Mouse (Mus musculus): ENCODE measurements around the gene Tom1l2. TPM values are rescaled to one million over a fixed set of nuclear protein-coding genes. Genes with fewer than 3 reads are reported as not detected.

Gene Tom1l2
- total RNA-seq, 4 experiments from 2014 or later, result 98.4 to 137 (median 112) TPM

DNA sequence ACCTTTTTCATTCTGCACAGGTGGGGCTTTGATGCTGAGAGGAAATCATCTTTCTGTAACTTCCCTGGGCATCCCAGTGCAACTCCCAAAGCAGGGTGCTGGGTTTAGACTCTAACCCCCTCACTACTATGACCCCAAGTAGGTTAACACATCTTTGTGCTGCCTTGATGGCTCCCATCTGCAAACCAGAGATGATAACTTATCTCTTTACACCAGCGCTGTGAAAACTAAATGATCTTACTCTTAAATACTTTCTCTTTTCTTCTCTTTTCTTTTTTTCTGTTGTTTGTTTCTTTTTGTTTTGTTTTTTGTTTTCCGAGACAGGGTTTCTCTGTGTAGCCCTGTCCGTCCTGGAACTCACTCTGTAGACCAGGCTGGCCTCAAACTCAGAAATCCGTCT is 6.8 kb downstream of the Tom1l2 start:
- DNase-seq, result no peak

GRCm38 (mm10) chr11:60339361-60339760 is 13.3 kb downstream of the Tom1l2 start:
- peak; percentile 69 for DNase-seq

DNA sequence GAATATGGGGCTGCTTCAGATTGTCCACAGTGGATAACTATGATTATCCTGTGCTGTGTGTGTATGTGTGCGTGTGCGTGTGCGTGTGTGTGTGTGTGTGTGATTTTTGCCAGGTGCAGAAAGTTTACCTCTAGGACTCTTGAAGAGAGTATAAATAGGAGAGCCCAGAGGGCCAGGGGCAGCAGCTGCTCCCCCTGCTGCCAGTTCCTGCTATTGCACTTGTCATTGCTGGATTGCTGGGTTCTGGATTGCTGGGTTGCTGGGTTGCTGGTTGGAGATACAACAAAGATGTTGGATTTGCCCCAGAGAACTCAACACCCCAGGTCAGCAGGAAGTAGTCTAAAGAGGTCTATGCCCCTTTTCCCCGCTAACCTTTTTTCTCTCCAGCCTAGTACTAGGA is 14.4 kb downstream of the Tom1l2 start:
- no peak for DNase-seq

DNA sequence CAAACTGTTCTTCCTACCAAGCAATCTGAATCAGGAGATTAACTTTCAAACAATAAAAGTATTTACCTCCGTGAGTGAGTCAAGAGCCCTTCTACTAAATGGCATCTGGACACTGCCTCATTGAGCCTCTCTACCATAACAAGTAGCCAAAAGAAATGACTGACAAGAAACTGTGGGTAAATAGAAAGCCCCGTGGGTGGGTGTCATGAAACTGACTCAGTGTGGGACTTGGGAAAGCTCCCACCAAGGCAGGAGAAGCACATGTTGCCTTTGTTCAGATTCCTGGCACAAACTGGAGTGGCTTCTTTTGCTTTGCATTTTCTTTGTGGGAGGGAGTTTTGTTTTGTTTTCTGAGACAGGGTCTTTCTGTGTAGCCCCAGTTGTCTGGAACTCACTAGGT is 16.9 kb downstream of the Tom1l2 start:
- no peak for DNase-seq

GRCm38 (mm10) chr11:60334124-60334523 is 18.6 kb downstream of the Tom1l2 start:
- no peak for DNase-seq

DNA sequence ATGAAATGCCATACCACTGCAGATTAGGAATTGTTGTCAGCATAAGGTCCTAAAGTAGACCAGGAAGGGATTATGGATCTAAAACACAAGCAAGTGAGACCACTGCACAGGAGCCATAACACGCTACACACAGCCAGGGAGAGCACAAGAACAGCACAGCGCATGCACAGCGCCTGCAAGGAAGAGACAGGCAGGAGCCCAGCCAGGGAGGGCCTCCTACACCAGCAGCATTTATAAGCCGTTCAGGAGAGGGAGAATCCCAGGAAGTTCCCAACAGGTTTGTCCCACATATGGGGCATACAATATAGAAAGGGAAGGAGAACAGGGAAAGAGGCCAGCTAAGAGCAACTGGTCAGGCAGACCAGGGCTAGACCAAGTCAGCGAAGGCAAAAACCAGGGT is 19.2 kb downstream of the Tom1l2 start:
- DNase-seq, result no peak

GRCm38 (mm10) chr11:60330551-60330950 is 22.2 kb downstream of the Tom1l2 start:
- DNase-seq, result no peak

GRCm38 (mm10) chr11:60323731-60324130 is 29.0 kb downstream of the Tom1l2 start:
- no peak for DNase-seq

DNA sequence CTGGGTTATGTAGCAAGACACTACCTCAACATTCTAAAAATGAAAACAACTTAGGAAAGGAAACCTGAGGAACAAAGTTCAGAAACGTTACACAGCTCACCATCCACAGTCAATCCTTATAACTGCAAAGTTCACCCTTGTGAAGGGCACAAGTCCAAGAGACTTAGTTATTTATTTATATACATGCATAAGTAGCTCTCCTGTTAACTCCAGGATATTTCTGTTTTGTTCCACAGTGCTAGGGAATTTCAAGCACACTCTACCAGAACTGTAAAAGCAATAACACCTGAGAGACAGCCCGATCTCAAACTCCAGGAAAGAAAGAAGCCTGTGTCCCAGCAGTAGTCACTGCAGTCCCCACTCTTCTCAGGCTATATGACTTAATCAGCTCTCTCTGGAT is 31.3 kb downstream of the Tom1l2 start:
- DNase-seq, result no peak

GRCm38 (mm10) chr11:60320426-60321037 is 32.2 kb downstream of the Tom1l2 start:
- peak; percentile 32 for DNase-seq

GRCm38 (mm10) chr11:60319257-60320066 is 33.2 kb downstream of the Tom1l2 start:
- no peak for DNase-seq

GRCm38 (mm10) chr11:60318716-60319115 is 34.0 kb downstream of the Tom1l2 start:
- DNase-seq, result no peak

DNA sequence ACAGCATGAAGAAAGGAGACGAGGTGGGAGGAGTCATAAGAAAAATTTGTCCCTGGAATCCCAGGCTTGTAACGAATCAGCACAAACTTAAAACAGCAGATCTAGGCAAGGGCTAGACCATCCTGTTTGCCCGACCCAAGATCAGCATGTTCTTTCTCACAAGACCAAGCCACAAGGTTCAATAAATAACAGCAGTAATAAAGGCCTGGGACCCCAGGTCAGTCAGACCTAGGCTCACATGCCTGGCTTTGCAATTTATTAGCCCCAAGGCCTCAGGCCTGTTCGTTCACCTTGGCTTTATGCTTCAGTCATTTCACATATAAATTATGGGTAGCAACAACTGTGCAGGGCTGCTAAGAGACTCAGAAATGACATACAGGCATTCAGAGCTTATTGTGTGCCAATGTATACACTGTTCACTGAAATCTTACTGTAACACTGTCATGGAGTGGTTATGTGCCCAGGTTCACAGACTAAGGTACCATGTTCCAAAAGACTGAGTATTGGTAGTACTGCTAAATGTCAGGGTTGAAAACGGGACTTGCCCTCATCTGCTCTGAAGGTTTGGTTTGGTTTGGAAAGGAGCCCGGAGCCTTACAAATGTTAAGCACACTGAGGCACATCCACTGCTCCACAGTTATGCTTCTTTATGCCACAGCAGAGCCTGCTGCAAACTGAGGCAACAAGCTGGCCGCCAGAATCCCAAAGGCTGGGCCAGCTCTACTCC is 35.2 kb downstream of the Tom1l2 start:
- DNase-seq, result peak; percentile 53

GRCm38 (mm10) chr11:60316883-60317282 is 35.8 kb downstream of the Tom1l2 start:
- DNase-seq, result no peak

GRCm38 (mm10) chr11:60316250-60316649 is 36.5 kb downstream of the Tom1l2 start:
- DNase-seq, result no peak

DNA sequence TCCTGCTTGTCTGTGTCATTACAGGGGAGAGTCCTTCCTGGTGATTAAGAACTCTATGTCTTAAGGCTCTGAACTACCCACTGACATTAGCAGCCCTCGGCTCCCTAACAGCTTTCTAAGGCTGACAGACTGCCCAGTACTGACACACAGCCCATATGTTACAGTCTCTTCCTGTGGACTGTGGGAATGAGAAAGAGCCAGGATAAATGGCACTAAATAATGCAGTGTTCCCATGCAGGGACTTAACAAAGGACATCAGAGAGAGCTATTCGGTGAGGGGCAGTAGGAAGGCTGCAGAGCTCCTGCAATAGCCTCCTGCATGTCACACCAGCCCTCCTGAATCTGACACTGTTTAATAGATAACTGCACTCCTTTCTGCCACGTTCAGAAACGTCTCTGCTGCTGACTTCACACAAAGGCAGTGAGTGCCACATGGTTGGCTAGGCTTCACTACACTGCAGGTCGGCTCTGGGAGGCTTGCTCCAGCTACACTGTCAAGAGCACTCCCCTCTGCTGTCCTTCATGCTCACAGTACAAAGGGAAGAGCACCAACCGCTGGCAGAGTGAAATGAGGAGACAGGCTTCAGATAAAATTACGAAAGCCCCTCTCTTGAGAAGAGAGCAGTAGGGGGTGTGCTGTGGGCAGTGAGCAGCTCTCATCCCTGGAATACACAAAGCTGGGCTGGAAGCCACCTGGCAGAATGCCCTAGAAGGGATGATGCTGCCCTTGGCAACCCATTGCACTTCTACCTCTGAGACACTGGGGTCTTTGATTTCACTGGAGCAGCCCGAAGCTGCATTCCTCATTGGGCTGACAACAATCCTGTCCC is 41.5 kb downstream of the Tom1l2 start:
- peak; percentile 84 for DNase-seq

DNA sequence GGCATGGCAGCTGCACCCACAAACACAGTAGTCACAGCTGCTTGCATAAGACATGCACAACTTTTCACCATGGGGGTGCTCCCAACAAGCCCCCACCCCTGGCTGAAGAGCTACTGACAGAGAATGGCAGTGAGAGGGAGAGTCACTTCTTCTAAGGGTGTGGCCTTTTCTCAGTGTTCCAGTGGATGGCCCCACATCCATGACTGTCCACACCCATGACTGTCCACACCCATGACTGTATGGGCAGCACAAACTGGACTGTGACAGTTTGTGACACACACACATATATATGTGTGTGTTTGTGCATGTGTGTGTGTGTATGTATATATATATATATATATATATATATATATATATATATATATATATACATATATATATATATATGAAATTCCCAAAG is 42.8 kb downstream of the Tom1l2 start:
- DNase-seq, result no peak

DNA sequence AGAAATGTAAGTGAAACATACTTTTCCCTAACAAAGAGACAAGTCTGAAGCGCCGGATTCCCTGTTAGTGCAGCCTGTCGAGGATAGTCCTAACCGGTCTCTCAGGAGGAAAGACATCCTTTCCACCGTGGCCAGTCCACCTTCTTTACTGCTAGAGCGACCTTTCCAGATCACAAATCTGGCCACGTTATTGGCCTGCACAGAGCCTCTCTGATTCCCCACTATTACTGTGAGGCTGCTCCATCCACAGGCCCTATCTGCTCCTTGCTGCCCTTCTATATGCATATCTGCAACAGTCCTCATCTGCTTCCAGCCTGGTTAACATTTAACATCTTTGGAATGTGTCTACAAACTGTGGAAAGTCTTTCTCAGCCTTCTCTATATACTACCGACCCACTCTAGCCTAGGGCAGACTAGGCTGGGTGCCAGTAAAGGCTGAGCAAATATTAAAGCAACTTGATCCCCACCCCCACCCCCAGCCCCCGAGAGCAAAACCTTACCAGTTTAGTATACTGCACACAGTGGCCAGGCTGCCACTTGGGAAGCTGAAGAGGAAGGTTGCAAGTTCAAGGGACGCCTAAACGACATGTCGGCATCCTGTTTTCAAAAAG is 44.1 kb downstream of the Tom1l2 start:
- DNase-seq, result no peak

- no peak for DNase-seq
Observed at GRCm38 (mm10) chr11:60308061-60308460, 44.6 kb downstream of the Tom1l2 start.

- DNase-seq, result peak; percentile 70
Observed at GRCm38 (mm10) chr11:60307375-60307825, 45.3 kb downstream of the Tom1l2 start.

DNA sequence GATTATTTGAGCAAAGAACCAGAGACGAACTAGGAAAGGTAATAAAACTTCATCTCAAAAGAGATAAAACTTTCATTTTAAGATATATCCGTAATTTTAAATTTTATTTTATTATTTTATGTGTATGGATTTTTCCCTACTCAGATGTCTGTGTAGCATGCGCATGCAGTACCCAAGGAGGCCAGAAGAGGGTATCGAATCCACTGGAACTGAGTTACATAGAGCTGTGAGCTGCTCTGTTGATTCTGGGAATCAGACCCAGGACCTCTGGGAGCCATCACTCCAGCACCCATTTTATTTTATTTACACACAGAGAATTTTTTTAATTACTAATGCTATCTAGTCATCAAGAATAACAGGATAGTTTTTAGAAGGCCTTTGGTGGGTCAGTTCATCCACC is 45.9 kb downstream of the Tom1l2 start:
- no peak for DNase-seq

DNA sequence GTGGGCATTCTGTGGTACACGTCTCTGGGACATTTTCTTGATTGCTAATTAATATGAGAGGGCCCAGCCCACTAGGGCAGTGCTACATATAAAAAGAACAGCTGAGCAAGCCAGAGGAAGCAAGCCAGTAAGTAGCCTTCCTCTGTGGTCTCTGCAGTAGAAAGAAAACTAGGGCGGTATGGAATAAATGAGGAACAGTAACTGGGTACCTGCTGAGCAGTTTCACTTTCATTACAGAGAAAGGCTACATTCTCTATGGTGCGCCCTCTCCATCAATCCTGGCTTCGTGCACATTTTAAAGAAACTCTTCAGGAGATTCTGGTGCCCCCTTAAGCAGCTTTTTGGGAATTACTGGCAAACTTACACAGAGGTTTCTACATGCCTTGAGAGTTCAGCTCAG is 47.1 kb downstream of the Tom1l2 start:
- DNase-seq, result no peak
